Mouse (Mus musculus) right cerebral cortex, adult 18-20 months (tissue): Measurements from ENCODE around the gene Ybx2.
"Not testable (repeated sequence)": the region's sequence is repeated elsewhere in the genome, so short reads cannot be mapped to it uniquely, and the experiment has no call there.

ENCODE experiments used
- DNase-seq: peaks from one replicate; pipeline ENCODE4 v3.0.0; 2022; ENCODE audit warnings: mixed read lengths

Gene Ybx2

DNA sequence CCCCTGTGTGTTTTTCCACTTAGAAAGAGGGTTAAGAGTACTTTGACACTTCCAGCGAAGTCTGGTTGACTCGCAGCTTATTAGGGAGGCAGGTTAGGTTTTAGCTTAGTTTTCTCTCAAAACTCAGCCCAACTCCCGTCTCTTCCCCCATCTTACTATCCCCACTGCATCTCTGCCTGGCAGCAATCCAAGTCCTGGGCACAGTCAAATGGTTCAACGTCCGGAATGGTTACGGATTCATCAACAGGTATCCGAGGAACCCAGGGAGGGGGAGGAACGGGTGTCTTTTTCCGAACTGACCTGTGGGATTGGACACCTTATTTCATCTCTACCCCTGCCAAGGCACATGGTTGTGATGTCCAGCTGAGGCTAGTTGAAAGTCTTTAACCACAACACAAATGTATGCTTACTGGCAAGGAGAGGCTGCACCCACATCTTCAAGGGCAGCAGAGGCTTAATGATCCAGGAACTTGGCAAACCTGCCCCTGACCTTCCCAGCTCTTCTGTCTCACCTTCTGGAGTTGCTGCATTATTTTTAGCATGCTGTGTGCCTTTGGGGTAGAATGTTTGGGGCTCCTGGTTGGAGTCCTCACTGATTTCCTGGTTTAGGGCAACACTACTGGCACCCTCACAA lies 1.2 kb downstream of the Ybx2 start:
- no peak for DNase-seq

- DNase-seq: no peak
Measured at GRCm38 (mm10) chr11:69937385-69937784, 1.8 kb downstream of the Ybx2 start.

DNA sequence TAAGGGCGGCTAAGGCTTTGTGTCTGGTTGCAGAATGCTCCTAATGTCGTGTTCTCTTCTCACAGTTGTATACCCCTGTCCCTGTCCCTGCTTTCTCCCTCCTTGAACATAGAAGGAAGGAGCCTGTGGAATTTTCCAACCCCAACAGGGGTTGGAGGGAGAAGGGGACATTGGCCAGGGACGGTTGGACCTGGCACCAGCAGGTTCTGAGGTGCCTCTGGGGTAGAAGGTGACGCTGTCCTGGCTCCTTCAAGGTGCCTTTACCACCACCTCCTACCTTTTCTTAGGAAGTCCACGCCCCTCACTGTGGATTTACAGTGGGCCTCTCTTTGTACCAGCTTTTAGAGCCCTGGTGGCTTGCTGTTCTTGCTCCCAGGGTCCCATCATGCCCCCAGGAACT lies 2.2 kb downstream of the Ybx2 start:
- DNase-seq: no peak

DNA sequence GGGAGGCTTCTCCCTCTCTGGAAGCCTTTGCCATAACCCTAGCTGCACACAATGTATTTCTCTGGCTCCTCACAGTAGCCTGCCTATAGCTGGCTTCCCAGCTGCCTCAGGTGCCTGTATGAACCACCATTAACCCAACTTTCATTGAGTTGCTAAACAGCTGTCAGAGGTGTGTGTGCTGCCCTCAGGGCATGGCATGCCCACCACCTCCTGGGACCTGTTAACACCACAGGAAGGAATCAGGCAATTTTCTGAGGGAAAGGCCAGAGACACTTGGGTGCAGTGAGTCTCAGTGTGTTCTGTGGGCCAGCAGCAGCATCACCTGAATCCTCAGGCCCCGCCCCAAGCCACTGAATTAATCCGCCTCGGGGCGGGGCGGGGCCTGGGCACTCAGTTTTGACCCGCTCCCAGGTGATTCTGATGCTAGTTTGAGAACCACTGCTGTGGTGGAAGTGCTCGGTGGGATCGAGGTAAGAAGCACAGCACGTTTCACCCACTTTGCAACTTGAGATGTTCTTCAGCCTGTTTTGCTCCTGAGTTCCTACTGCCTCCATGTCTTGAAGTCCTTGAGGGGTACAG lies 2.9 kb downstream of the Ybx2 start:
- no peak for DNase-seq

DNA sequence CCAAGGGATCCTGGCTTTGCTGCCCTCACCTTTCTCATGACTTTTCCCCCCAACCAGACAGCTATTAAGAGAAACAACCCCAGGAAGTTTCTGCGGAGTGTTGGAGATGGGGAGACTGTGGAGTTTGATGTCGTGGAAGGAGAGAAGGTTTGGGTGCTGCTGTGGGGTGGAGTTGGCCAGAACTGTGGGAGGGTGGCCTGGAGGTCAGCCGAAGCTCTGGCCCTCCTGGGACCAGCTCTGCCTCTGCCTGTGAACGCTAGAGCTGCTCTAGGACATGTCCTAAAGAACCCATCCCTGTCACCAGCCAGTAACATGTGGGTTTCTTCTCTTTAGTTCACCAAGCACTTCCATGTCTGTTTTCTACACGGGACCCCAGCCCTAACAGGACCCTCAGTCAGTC lies 3.6 kb downstream of the Ybx2 start:
- DNase-seq: no peak

GRCm38 (mm10) chr11:69939731-69940130 lies 4.1 kb downstream of the Ybx2 start:
- DNase-seq: no peak

GRCm38 (mm10) chr11:69940962-69941361 lies 5.4 kb downstream of the Ybx2 start:
- no peak for DNase-seq

- DNase-seq: no peak
Measured at GRCm38 (mm10) chr11:69945216-69945615, 9.6 kb downstream of the Ybx2 start.

DNA sequence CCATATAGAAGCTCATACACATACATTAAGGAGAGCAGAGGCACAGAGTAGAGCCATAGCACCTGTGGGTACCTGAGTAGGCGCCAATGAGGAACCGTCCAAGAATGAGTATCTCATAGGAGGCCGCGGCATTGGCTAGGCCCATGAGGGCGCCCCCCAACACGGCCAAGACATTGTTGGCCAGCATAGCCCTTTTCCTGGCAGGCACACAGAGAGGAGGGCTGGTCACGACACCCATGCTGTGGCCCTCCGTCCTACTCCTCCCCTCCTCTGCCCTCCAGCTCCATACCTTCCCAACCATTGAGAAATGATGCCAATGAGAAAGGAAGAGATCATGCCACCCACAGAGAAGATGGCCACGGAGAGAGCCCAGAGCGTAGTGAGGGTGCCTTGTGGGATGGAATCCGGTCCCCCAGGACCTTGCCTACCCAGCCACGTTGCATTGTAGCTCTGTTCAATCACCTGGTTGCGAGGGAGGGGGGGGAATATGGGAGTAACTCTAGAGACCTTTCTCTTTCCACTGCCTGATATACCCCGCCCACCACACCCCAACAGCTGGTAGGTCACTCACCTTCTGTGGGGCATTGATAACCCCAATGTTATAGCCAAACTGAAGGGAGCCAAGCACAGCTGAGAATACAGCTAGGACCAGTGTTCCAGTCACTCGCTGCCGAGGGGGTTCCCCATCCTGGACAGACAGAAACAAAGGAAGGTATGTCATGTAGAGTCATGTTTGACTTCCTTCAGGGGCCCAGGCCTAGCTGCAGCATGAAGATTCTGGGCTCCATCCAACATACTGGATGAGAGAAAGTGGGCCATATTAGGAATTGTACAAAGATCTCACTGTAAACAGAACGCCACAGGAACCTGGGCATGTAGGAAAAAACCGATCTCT lies 10.6 kb downstream of the Ybx2 start:
- no peak for DNase-seq

DNA sequence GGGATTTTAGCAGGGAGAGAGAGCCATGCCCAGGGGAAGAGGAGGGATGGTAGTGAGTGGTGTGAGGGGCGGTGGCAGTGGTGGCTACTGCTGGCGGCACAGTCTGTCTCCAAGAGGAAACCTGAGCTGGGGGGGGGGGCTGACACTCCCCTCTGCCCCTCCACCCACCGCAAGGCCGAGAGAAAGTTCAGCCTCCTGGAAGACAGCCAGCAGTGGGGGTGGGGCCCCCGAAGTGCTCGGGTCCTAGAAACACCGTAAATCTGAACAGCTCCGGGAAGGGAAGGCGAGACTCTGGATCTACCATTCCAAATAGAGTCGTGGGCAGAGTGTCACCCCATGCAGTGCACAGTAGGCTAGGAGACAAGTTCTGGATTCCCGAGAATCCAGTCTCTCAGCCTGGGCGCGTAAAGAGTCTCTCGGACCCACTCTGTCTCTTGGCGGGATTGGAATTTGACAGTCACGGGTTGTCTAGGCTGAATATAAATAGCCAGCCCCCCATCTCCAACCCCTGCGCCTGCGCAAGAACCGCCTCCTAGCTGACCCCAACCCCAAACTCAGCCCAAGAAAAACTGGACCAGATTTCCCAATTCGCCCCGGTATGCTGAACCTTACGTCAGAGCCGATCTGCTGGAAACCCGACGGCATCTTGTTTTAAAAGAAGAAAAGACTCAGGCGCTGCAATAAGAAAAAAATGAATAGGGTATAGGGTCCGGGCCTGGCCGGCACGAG lies 11.9 kb downstream of the Ybx2 start:
- no peak for DNase-seq

DNA sequence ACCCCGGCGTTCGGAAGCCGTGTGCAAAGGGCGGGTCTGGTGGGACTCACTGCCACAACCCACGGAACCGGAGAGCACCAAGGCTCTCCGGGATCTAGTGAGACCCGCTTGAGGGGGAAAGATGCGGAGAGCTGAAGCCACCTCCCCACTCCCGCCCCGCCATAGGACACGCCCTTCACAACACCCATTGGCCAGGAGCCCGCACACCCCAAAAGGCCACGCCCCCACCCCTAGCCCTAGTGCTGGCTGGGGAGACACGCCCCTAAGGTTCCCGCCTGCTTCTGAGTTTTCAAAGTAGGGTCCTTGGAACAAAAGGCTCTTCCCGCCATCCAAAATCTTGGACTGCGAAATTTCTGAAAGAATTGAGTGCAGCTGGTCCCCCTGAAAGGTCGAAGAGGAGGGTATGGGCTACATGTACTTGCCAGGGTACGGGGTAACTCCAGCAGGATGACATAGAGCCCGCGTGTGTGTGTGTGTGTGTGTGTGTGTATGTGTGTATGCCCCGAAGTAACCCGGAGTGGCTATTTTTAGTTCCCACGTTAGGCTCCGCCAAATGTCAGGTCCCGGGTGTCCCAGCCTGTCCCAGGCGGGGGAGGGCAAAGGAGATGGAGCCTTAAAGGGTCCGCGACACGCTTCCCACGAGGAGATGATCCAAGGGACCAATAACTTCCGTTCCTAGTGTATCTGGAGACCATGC lies 12.6 kb downstream of the Ybx2 start, which contains the start of gene Slc2a4:
TSS of gene Slc2a4 (minus strand) at position 123 of the 697 bp plus-strand sequence.
- peak; percentile 52 for DNase-seq

GRCm38 (mm10) chr11:69948763-69949150 lies 13.2 kb downstream of the Ybx2 start:
- peak; percentile 48 for DNase-seq

DNA sequence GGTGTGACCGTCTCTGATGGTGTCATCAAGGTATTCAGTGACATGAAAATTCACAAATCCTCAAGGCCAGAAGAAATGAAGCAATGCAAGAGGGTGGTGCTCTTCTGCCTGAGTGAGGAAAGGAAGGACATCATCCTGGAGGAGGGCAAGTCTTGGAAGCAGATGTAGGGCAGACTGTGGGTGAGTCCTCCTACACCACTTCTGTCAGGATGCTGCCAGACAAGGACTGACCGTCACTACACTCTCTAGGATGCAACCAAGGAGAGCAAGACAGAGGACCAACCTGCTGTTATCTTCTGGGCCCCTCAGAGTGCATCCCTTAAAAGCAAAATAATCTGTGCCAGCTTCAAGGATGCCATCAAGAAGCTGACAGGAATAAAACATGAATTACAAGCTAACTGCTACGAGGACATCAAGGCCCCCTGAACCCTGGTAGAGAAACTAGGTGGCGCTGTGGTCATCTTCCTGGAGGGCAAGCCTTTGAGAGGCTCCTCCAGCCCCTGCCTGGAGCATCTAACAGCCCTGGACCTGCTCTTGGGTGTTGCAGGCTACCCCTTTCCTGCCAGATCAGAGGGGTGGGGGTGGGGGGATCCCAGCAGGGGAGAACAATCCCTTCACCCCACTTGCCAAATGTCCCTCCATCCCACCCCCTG lies 15.3 kb downstream of the Ybx2 start:
- DNase-seq: no peak

GRCm38 (mm10) chr11:69952274-69952673 lies 16.7 kb downstream of the Ybx2 start:
- DNase-seq: no peak

DNA sequence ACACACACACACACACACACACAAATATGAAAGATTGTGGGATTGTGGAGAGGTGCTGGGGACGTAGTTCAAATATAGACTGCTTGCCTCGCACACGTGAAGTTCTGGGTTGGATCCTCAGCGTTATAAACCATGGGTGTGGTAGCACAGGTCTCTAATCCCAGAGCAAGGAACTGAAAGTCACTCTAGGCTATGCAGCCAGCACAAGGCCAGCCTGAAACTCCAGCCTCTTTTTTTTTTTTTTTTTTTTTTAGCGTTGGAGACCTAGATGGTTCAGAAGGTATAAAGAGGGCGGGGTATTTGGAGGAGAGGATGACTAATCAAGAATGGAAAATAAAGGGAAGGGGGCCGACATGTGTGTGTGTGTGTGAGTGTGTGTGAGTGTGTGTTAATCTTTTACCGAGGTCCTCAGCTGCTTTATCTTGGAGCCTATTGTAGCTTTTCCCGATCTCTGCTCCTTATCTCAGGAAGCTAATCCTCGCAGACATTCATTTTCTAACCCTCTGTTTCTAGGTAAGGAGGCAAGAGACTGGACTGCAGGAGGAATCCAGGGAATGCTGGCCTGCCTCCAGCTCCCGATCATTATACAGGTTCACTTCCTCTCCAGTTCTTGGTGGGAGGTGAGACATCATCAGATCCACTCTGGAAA lies 17.8 kb downstream of the Ybx2 start:
- DNase-seq: no peak

GRCm38 (mm10) chr11:69955618-69956017 lies 20.0 kb downstream of the Ybx2 start:
- not testable (repeated sequence) for DNase-seq

DNA sequence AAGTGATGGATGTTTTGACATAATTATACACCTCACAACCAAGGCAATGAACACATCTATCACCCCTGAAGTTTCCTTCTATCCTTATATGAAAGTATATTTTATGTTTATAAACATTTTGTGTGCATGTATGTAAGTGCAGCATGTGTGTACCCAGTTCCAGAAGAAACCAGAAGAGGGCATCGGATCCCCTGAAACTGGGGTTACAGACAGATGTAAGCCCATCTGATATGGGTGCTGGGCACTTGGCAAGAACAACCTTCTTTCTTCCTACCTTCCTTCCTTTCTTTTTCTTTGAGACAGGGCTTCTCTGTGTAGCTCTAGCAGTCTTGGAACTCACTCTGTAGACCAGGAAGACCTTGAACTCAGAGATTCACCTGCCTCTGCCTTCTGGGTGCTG lies 20.6 kb downstream of the Ybx2 start:
- no peak for DNase-seq

DNA sequence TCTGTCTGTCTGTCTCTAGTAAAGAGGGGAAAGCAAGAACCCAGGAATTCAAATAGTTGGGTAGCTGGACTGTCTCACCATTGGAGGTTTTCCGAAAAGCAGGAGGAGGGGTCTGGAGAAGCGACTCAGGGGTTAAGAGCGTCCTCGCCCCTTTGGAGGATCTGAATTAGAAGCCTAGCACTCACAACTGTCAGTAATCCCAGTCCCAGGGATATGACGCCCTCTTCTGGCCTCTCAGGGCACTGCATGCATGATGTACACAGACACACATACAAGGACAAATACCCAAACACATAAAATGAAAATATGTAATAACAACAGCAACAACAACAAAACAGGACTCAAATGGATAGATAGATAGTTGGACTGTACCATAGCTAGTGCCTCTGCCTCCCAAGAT lies 25.0 kb downstream of the Ybx2 start:
- DNase-seq: no peak

GRCm38 (mm10) chr11:69961841-69962240 lies 26.2 kb downstream of the Ybx2 start:
- DNase-seq: no peak

DNA sequence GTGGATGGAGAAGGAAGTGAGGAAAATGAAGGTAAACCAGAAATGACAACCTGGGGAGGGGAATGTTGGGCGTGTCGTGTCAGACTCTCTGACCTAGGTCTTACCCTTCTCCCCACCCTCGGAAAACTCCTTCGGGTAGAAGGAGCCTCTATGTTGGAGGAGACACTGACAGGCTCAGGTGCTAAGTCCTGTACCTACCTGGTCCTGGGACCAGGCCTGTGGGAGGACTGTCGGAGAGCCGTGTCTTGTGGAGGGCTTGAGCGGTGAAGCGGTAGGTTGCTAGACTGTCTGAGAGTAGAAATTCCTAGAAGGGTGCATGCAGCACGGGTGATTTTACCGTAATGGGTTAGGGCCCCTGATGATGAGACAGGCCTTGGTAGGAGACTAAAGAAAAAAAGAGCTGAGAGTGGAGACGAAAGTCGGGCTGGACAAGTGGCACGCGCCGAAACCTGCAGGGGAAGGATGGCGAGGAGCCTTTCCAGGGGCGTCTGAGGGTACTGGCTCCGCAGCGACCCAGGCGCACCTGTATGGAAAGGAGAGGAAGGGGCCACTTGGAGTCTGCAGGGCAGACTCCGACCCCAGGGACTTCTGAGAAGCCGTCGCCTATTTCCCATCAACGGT lies 29.2 kb downstream of the Ybx2 start, which contains the start of gene Cldn7:
TSS of gene Cldn7 (plus strand) at position 130 of the 621 bp plus-strand sequence.
- DNase-seq: no peak
